Comparison of ENCODE assay signal across 8 mouse cellular contexts in the genomic region with DNA sequence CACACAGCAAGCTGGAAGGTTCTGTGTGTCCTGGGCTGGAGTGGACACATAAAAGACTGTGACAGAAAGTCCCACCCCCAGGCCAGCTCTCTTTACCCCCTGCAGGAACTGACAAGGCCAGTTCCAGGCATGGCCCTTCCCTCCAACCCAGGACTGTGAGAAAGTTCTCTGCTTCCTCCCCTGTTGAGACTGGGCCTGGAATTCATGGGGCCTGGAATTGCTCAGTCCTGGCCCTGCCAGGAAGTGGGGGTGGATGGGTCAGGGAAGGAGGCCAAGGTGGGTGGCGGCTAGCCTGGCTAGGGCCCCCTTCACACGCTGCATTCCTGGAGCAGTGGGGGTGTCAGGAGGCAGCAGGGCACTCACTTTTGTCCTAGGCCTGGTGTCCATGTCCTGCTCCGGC. TPM values are rescaled to one million over a fixed set of nuclear protein-coding genes. Genes with fewer than 3 reads are reported as not detected.
A peak's percentile ranks its signal among the peaks of the same experiment; 100 is the strongest.
DNase-seq lines count a peak whose midpoint lies in the region; ATAC-seq and TF ChIP-seq lines count a peak whose summit lies in the region.

No protein-coding gene starts in this region.

- no peaks in the 10 kb centered on the region for H3K36me3 ChIP-seq in kidney, adult 2 months (ENCODE audit: control insufficient read depth, insufficient read depth, low read length)
- peaks cover 48% of the 10 kb centered on the region for H3K36me3 ChIP-seq in stomach, embryonic 15.5 days

- CTCF ChIA-PET in Patski (lab: Charles Lee), result interaction anchor here (0.6 to 2.8 kb wide), 3 partner anchors 13 to 56 kb away, joined by 3 to 18 read pairs (median 8); no protein-coding TSS in a partner anchor

- no peaks in the 10 kb centered on the region for H3K9me3 ChIP-seq in stomach, embryonic 15.5 days

- in situ Hi-C loops in Patski (cut with MboI; ENCODE audit: low pct_unique_long_range_greater_than_20kb), result loop anchor here (5.0 kb wide), 1 partner anchor 48 kb away; no protein-coding TSS in a partner anchor

- no peak overlapping the region for H3K4me2 ChIP-seq in stomach, embryonic 15.5 days

- TF ChIP-seq POLR2A in kidney, adult 2 months (IDR thresholded peaks at IDR 0.05; ENCODE audit: low read depth, low read length), result no peak
- TF ChIP-seq POLR2A in lung, adult 2 months (IDR thresholded peaks at IDR 0.05; ENCODE audit: borderline replicate concordance, extremely low read depth, low read depth, low read length), result no peak

- H3K4me3 ChIP-seq in kidney, adult 2 months (ENCODE audit: insufficient read depth, low read depth, low read length), result no peak overlapping the region
- H3K4me3 ChIP-seq in lung, adult 2 months (replicated peaks; ENCODE audit: extremely low read depth, low read depth, low read length), result no peak overlapping the region
- H3K4me3 ChIP-seq in stomach, embryonic 15.5 days (replicated peaks), result no peak overlapping the region

- peak; percentile 52 for ATAC-seq in Patski
- ATAC-seq in stomach, embryonic 15.5 days (ENCODE audit: insufficient read depth, low FRiP score, low read depth), result peak; percentile 72; the same call in 1 of the 2 replicates

- WGBS in kidney, adult 2 months, result 52% methylated on average over 3 of the region's 3 CpGs
- 9% methylated on average over 3 of the region's 3 CpGs for WGBS in lung, adult 2 months
- WGBS in stomach, embryonic 15.5 days, result 44% methylated on average over 3 of the region's 3 CpGs

- peaks cover 9% of the 10 kb centered on the region for H3K4me1 ChIP-seq in kidney, adult 2 months (ENCODE audit: control insufficient read depth, insufficient read depth, low read length)
- H3K4me1 ChIP-seq in lung, adult 2 months (ENCODE audit: control insufficient read depth, insufficient read depth, low read length), result peaks cover 20% of the 10 kb centered on the region
- H3K4me1 ChIP-seq in stomach, embryonic 15.5 days, result peaks cover 20% of the 10 kb centered on the region

- peak; percentile 74 for DNase-seq in Patski (ENCODE audit: low read depth, low spot score)
- peak; percentile 50 for DNase-seq in embryo, embryonic 10.5 days (ENCODE audit: low spot score)
- peak; percentile 81 to 82 for DNase-seq in heart, adult 9 months (ENCODE audit: low spot score in 2 of 2)
- DNase-seq in kidney, adult 2 months, result peak; percentile 79
- DNase-seq in lung, adult 2 months, result peak; percentile 66
- DNase-seq in right cerebral cortex, postnatal 25 days, result no peak
- DNase-seq in thymus, postnatal 36 days, result no peak

- H3K27me3 ChIP-seq in Patski, result no peaks in the 10 kb centered on the region
- H3K27me3 ChIP-seq in kidney, adult 2 months (replicated peaks; ENCODE audit: control insufficient read depth, insufficient read depth, low read length), result no peaks in the 10 kb centered on the region
- H3K27me3 ChIP-seq in stomach, embryonic 15.5 days (replicated peaks), result no peaks in the 10 kb centered on the region

- POLR2A ChIA-PET in Patski (lab: Charles Lee), result interaction anchor here (0.9 to 1.4 kb wide), 2 partner anchors 13 to 18 kb away, joined by 3 read pairs; no protein-coding TSS in a partner anchor

- no peak for TF ChIP-seq CTCF in Patski (IDR thresholded peaks at IDR 0.05)
- TF ChIP-seq CTCF in kidney, adult 2 months (conservative IDR thresholded peaks at IDR 0.05; ENCODE audit: insufficient read depth, insufficient read length, low read depth, low read length), result no peak
- TF ChIP-seq CTCF in lung, adult 2 months (IDR thresholded peaks at IDR 0.05; ENCODE audit: insufficient read depth, low read length), result no peak

- H3K27ac ChIP-seq in kidney, adult 2 months (ENCODE audit: insufficient read depth, low read depth, low read length), result peak overlapping the region; percentile 81
- H3K27ac ChIP-seq in stomach, embryonic 15.5 days, result peak overlapping the region; percentile 85

- H3K9ac ChIP-seq in stomach, embryonic 15.5 days, result no peak overlapping the region

RNA-seq across cellular contexts. Expression of a gene that starts 39.0 kb away (rescaled TPM):
- polyA plus RNA-seq in Patski (2021), result 170 TPM
- polyA plus RNA-seq in kidney, adult 2 months (2012; rRNA removed), result 32.3 and 33.4 TPM in 2 replicates
- polyA plus RNA-seq in lung, adult 2 months (2012; rRNA removed), result 205 and 224 TPM in 2 replicates
- 67.1 and 73.6 TPM in 2 replicates for polyA plus RNA-seq in stomach, embryonic 15.5 days (2015; fragmentation: Nextera tagmentation; extraction: Ambion mirVana)

RNA-seq across cellular contexts. Expression of a gene that starts 46.5 kb away (rescaled TPM):
- polyA plus RNA-seq in Patski (2021), result 52.5 TPM
- 166 and 270 TPM in 2 replicates for polyA plus RNA-seq in kidney, adult 2 months (2012; rRNA removed)
- 190 and 241 TPM in 2 replicates for polyA plus RNA-seq in lung, adult 2 months (2012; rRNA removed)
- polyA plus RNA-seq in stomach, embryonic 15.5 days (2015; fragmentation: Nextera tagmentation; extraction: Ambion mirVana), result 152 and 172 TPM in 2 replicates

RNA-seq across cellular contexts. Expression of a gene that starts 46.5 kb away (rescaled TPM):
- polyA plus RNA-seq in Patski (2021), result 29.3 TPM
- polyA plus RNA-seq in kidney, adult 2 months (2012; rRNA removed), result 12.0 and 15.5 TPM in 2 replicates
- 17.4 and 18.4 TPM in 2 replicates for polyA plus RNA-seq in lung, adult 2 months (2012; rRNA removed)
- polyA plus RNA-seq in stomach, embryonic 15.5 days (2015; fragmentation: Nextera tagmentation; extraction: Ambion mirVana), result 8.8 and 10.1 TPM in 2 replicates

Comparison
In these comparisons a context has a peak if more than half of its experiments do, and no peak if none do; other contexts are left out.
1. DNase-seq: peak in Patski (single experiment), embryo, embryonic 10.5 days (single experiment), heart, adult 9 months (2 of 2), kidney, adult 2 months (single experiment) and lung, adult 2 months (single experiment); none in right cerebral cortex, postnatal 25 days (single experiment) and thymus, postnatal 36 days (0 of 2).